Mouse (Mus musculus): ENCODE data around the gene Trim5. TPM values are rescaled to one million over a fixed set of nuclear protein-coding genes. Genes with fewer than 3 reads are reported as not detected.

Gene Trim5
- total RNA-seq, 2 experiments from 2014 or later, result 2.0 to 2.8 TPM

Other genes with a start within 250 kb of the Trim5 start
- not detected for gene Olfr642, start 235.4 kb downstream of the Trim5 start, total RNA-seq (2021)
- not detected for gene 4930516K23Rik, start 226.6 kb downstream of the Trim5 start, total RNA-seq (2021)
- not detected for gene Olfr644, start 216.2 kb downstream of the Trim5 start, total RNA-seq (2021)
- gene Olfr645, start 202.6 kb downstream of the Trim5 start, total RNA-seq (2021), result not detected
- not detected for gene Olfr646, start 183.2 kb downstream of the Trim5 start, total RNA-seq (2021)
- not detected for gene Ubqln5, start 158.3 kb downstream of the Trim5 start, total RNA-seq (2021)
- not detected for gene Olfr643, start 150.7 kb downstream of the Trim5 start, total RNA-seq (2021)
- not detected for gene Ubqln3, start 144.8 kb downstream of the Trim5 start, total RNA-seq (2021)
- gene Ubqlnl, start 137.5 kb downstream of the Trim5 start, total RNA-seq (2021), result not detected
- gene Olfm5, start 123.3 kb downstream of the Trim5 start, total RNA-seq (2021), result not detected
- not detected for gene Olfr648, start 104.7 kb downstream of the Trim5 start, total RNA-seq (2021)
- gene Olfr649, start 92.1 kb downstream of the Trim5 start, total RNA-seq (2021), result not detected
- under 1 TPM; 0.29 to 0.46 TPM for gene Trim6, start 69.3 kb downstream of the Trim5 start, total RNA-seq (2021)
- gene Trim34a, start 43.6 kb downstream of the Trim5 start, total RNA-seq (2021), result 1 to 10 TPM; 4.4 to 6.1 TPM
- 10 to 100 TPM in 1 of 2 experiments, 1 to 10 TPM in 1; 6.9 to 10.2 TPM for gene Trim12a, start 27.4 kb upstream of the Trim5 start, total RNA-seq (2021)
- under 1 TPM; 0.38 to 0.56 TPM for gene Trim34b, start 41.4 kb upstream of the Trim5 start, total RNA-seq (2021)
- 10 to 100 TPM in 1 of 2 experiments, 1 to 10 TPM in 1; 6.3 to 10.0 TPM for gene Trim12c, start 65.3 kb upstream of the Trim5 start, total RNA-seq (2021)
- gene Trim30b, start 81.8 kb upstream of the Trim5 start, total RNA-seq (2021), result under 1 TPM in 1 of 2 experiments, not detected in 1; 0.38 TPM
- under 1 TPM; 0.17 to 0.22 TPM for gene Trim30c, start 112.7 kb upstream of the Trim5 start, total RNA-seq (2021)
- 1 to 10 TPM; 4.8 to 5.1 TPM for gene Trim30a, start 177.1 kb upstream of the Trim5 start, total RNA-seq (2021)
- 1 to 10 TPM; 2.2 to 4.8 TPM for gene Trim30d, start 219.8 kb upstream of the Trim5 start, total RNA-seq (2021)

Measured in adrenal gland, adult 18-20 months (tissue).